Mouse (Mus musculus) limb, embryonic 13.5 days (tissue): ENCODE measurements around the gene Evpl. TPM values are rescaled to one million over a fixed set of nuclear protein-coding genes. Genes with fewer than 3 reads are reported as not detected.

Experiments
- ATAC-seq: fragments of 200-750 bp; cut with Nextera tagmentation; 2 replicates; pipeline ENCODE4 v1.8.0; 2017; ENCODE audit warnings: low read depth, moderate number of reproducible peaks, moderate TSS enrichment; ENCODE audit not compliant: low FRiP score
- H3K27ac ChIP-seq: fragments of 300-500 bp; sonication (generic); 2 replicates; pipeline ENCODE4 v1.5.1; 2015; ENCODE audit warnings: inconsistent platforms, mild to moderate bottlenecking, moderate library complexity
- H3K27me3 ChIP-seq: fragments of 300-500 bp; sonication (generic); 2 replicates; pipeline ENCODE4 v1.6.1; 2015; ENCODE audit warnings: mild to moderate bottlenecking, inconsistent platforms
- H3K36me3 ChIP-seq: fragments of 300-500 bp; sonication (generic); 2 replicates; pipeline ENCODE4 v1.6.1; 2015; ENCODE audit warnings: inconsistent platforms, mild to moderate bottlenecking, moderate library complexity
- H3K4me1 ChIP-seq: fragments of 300-500 bp; sonication (generic); 2 replicates; pipeline ENCODE4 v1.6.1; 2015; ENCODE audit warnings: inconsistent platforms
- H3K4me2 ChIP-seq: fragments of 300-500 bp; sonication (generic); replicated peaks from 2 replicates; pipeline ENCODE4 v1.6.1; 2015; ENCODE audit warnings: inconsistent platforms, mild to moderate bottlenecking, moderate library complexity
- H3K4me3 ChIP-seq: fragments of 300-500 bp; sonication (generic); 2 replicates; pipeline ENCODE4 v1.5.1; 2015; ENCODE audit warnings: moderate library complexity, mild to moderate bottlenecking, inconsistent platforms
- H3K9ac ChIP-seq: fragments of 300-500 bp; sonication (generic); 2 replicates; pipeline ENCODE4 v1.6.1; 2015; ENCODE audit warnings: mild to moderate bottlenecking, inconsistent platforms
- H3K9me3 ChIP-seq: fragments of 300-500 bp; sonication (generic); 2 replicates; pipeline ENCODE4 v1.6.1; 2016; ENCODE audit warnings: inconsistent platforms
- WGBS: fragments of 180-500 bp; shearing (Covaris S2); methylation state at CpG from one replicate; pipeline ENCODE4 v1.1.7; 2015; 5-methylcytosine and 5-hydroxymethylcytosine counted together
- polyA plus RNA-seq: library from polyadenylated mRNA; unstranded; fragments of >200 nt; fragmentation: Nextera tagmentation; extraction: Ambion mirVana; gene quantifications from 2 replicates; pipeline ENCODE4 v1.2.1, GENCODE M21; 2015

Gene Evpl
- polyA plus RNA-seq, 1 experiment from 2014 or later, result 4.0 TPM

- Histone ChIP-seq H3K9me3 (no peaks in the 10 kb centered on the region), H3K4me2 (no peak overlapping the region), H3K27ac (no peak overlapping the region; the same call in 1 of the 2 replicates), H3K9ac (no peak overlapping the region), H3K4me1 (peaks cover 6% of the 10 kb centered on the region; the same call in 1 of the 2 replicates), H3K36me3 (peaks cover 73% of the 10 kb centered on the region), H3K27me3 (no peaks in the 10 kb centered on the region), H3K4me3 (no peak overlapping the region)
- no peak for ATAC-seq
- 76% methylated on average over 3 of the region's 3 CpGs for WGBS
Measured at GRCm38 (mm10) chr11:116185836-116186235, 52.0 kb downstream of the Evpl start.

GRCm38 (mm10) chr11:116178411-116179121, 59.3 kb downstream of the Evpl start:
- Histone ChIP-seq H3K4me1 (no peaks in the 10 kb centered on the region), H3K4me2 (no peak overlapping the region), H3K9ac (no peak overlapping the region), H3K27ac (no peak overlapping the region), H3K27me3 (no peaks in the 10 kb centered on the region), H3K4me3 (no peak overlapping the region), H3K36me3 (peaks cover 90% of the 10 kb centered on the region), H3K9me3 (no peaks in the 10 kb centered on the region)
- WGBS, result 87% methylated on average over 20 of the region's 20 CpGs
- no peak for ATAC-seq

GRCm38 (mm10) chr11:116176010-116176409, 61.9 kb downstream of the Evpl start:
- Histone ChIP-seq H3K9me3 (no peaks in the 10 kb centered on the region), H3K4me3 (no peak overlapping the region), H3K9ac (no peak overlapping the region), H3K4me1 (no peaks in the 10 kb centered on the region), H3K4me2 (no peak overlapping the region), H3K27me3 (no peaks in the 10 kb centered on the region), H3K27ac (no peak overlapping the region), H3K36me3 (peaks cover 94% of the 10 kb centered on the region)
- no peak for ATAC-seq
- 91% methylated on average over 7 of the region's 7 CpGs for WGBS

GRCm38 (mm10) chr11:116174775-116175448, 63.0 kb downstream of the Evpl start:
- Histone ChIP-seq H3K4me2 (no peak overlapping the region), H3K9me3 (no peaks in the 10 kb centered on the region), H3K36me3 (peaks cover 83% of the 10 kb centered on the region), H3K9ac (no peak overlapping the region), H3K4me1 (no peaks in the 10 kb centered on the region), H3K4me3 (no peak overlapping the region), H3K27me3 (no peaks in the 10 kb centered on the region), H3K27ac (no peak overlapping the region)
- WGBS, result 93% methylated on average over 22 of the region's 22 CpGs
- no peak for ATAC-seq

DNA sequence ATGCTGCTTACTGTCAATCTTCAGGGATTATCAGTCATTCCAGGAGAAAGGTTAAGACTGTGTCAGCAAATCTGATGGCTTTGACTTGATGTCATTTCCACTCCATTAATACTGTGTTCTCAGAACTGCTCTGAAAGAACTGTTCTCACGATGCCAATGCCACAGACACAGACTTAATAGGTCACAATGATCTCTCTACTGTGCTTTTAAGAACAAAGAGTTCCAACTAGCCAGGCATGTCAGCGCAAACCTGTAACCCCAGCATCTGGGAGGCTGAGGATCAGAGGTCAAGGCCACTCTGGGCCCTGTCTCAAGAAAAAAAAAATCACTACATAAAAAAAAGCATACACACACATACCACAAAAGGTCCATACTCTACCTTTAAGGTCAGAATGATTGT, 65.9 kb downstream of the Evpl start:
- ATAC-seq, result no peak
- no peak overlapping the region for H3K4me3 ChIP-seq
- peaks cover 57% of the 10 kb centered on the region for H3K36me3 ChIP-seq
- H3K4me1 ChIP-seq, result peaks cover 10% of the 10 kb centered on the region
- no peak overlapping the region for H3K4me2 ChIP-seq
- 89% methylated on average over 2 of the region's 2 CpGs for WGBS
- no peaks in the 10 kb centered on the region for H3K9me3 ChIP-seq
- no peak overlapping the region for H3K9ac ChIP-seq
- H3K27me3 ChIP-seq, result no peaks in the 10 kb centered on the region
- no peak overlapping the region for H3K27ac ChIP-seq

Other genes starting within 250 kb of the Evpl start
- gene Galk1, start 225.4 kb downstream of the Evpl start, polyA plus RNA-seq, result 207 and 211 TPM in 2 replicates
- 2,219 and 2,483 TPM in 2 replicates for gene H3f3b, start 210.1 kb downstream of the Evpl start, polyA plus RNA-seq
- gene Unk, start 207.8 kb downstream of the Evpl start, polyA plus RNA-seq, result 39.4 and 44.8 TPM in 2 replicates
- gene Unc13d, start 160.1 kb downstream of the Evpl start, polyA plus RNA-seq, result 2.1 and 2.4 TPM in 2 replicates
- gene Wbp2, start 151.1 kb downstream of the Evpl start, polyA plus RNA-seq, result 43.1 and 47.9 TPM in 2 replicates
- gene Trim47, start 110.9 kb downstream of the Evpl start, polyA plus RNA-seq, result 15.7 and 15.9 TPM in 2 replicates
- gene Trim65, start 106.9 kb downstream of the Evpl start, polyA plus RNA-seq, result 2.3 and 3.2 TPM in 2 replicates
- gene Mrpl38, start 99.2 kb downstream of the Evpl start, polyA plus RNA-seq, result 86.0 and 86.3 TPM in 2 replicates
- gene Fbf1, start 69.9 kb downstream of the Evpl start, polyA plus RNA-seq, result 48.6 and 48.9 TPM in 2 replicates
- gene Ten1, start 39.2 kb downstream of the Evpl start, polyA plus RNA-seq, result 63.3 and 72.1 TPM in 2 replicates
- 22.0 and 23.5 TPM in 2 replicates for gene Acox1, start 39.0 kb downstream of the Evpl start, polyA plus RNA-seq
- gene Srp68, start 36.1 kb upstream of the Evpl start, polyA plus RNA-seq, result 109 and 110 TPM in 2 replicates
- 0.18 and 0.27 TPM in 2 replicates for gene Galr2, start 42.9 kb upstream of the Evpl start, polyA plus RNA-seq
- gene Exoc7, start 69.2 kb upstream of the Evpl start, polyA plus RNA-seq, result 76.5 and 80.2 TPM in 2 replicates
- 0.25 and 0.37 TPM in 2 replicates for gene Foxj1, start 97.3 kb upstream of the Evpl start, polyA plus RNA-seq
- gene Rnf157, start 175.0 kb upstream of the Evpl start, polyA plus RNA-seq, result 18.6 and 18.7 TPM in 2 replicates
- gene Ubald2, start 196.0 kb upstream of the Evpl start, polyA plus RNA-seq, result 28.2 and 30.2 TPM in 2 replicates
- 0.17 and 0.24 TPM in 2 replicates for gene Qrich2, start 228.2 kb upstream of the Evpl start, polyA plus RNA-seq